Mouse (Mus musculus): ENCODE results near the gene Pomgnt2. TPM values are rescaled to one million over a fixed set of nuclear protein-coding genes. Genes with fewer than 3 reads are reported as not detected.

Gene Pomgnt2
- total RNA-seq, 2 experiments from 2014 or later: 2.2 to 3.8 TPM

- no peak for ATAC-seq (replicated peaks; ENCODE audit: low FRiP score, low TSS enrichment, poor library complexity, severe bottlenecking)
Observed at GRCm38 (mm10) chr9:121981046-121981445, 15.9 kb downstream of the Pomgnt2 start.

GRCm38 (mm10) chr9:121975321-121975720 lies 21.6 kb downstream of the Pomgnt2 start:
- ATAC-seq (replicated peaks; ENCODE audit: low FRiP score, low TSS enrichment, poor library complexity, severe bottlenecking): no peak

- no peak for ATAC-seq (replicated peaks; ENCODE audit: low FRiP score, low TSS enrichment, poor library complexity, severe bottlenecking)
Observed at GRCm38 (mm10) chr9:121974141-121974986, 22.5 kb downstream of the Pomgnt2 start.

- no peak for ATAC-seq (replicated peaks; ENCODE audit: low FRiP score, low TSS enrichment, poor library complexity, severe bottlenecking)
Observed at GRCm38 (mm10) chr9:121973207-121973606, 23.7 kb downstream of the Pomgnt2 start.

GRCm38 (mm10) chr9:121969841-121970381 lies 27.0 kb downstream of the Pomgnt2 start:
- ATAC-seq (replicated peaks; ENCODE audit: low FRiP score, low TSS enrichment, poor library complexity, severe bottlenecking): no peak

GRCm38 (mm10) chr9:121968258-121968657 lies 28.7 kb downstream of the Pomgnt2 start:
- peak; percentile 48 for ATAC-seq (replicated peaks; ENCODE audit: low FRiP score, low TSS enrichment, poor library complexity, severe bottlenecking)

GRCm38 (mm10) chr9:121964941-121965340 lies 32.0 kb downstream of the Pomgnt2 start:
- ATAC-seq (replicated peaks; ENCODE audit: low FRiP score, low TSS enrichment, poor library complexity, severe bottlenecking): no peak

GRCm38 (mm10) chr9:121959966-121960635 lies 36.8 kb downstream of the Pomgnt2 start:
- ATAC-seq (replicated peaks; ENCODE audit: low FRiP score, low TSS enrichment, poor library complexity, severe bottlenecking): no peak

GRCm38 (mm10) chr9:121952596-121952995 lies 44.3 kb downstream of the Pomgnt2 start:
- no peak for ATAC-seq (replicated peaks; ENCODE audit: low FRiP score, low TSS enrichment, poor library complexity, severe bottlenecking)

- ATAC-seq (replicated peaks; ENCODE audit: low FRiP score, low TSS enrichment, poor library complexity, severe bottlenecking): no peak
Observed at GRCm38 (mm10) chr9:121951114-121951423, 45.8 kb downstream of the Pomgnt2 start.

- ATAC-seq (replicated peaks; ENCODE audit: low FRiP score, low TSS enrichment, poor library complexity, severe bottlenecking): peak; percentile 50; the same call in 1 of the 2 replicates
Observed at GRCm38 (mm10) chr9:121950418-121951113, 46.3 kb downstream of the Pomgnt2 start, which contains the start of gene Fam198a. Fam198a (plus strand) TSS chr9:121950988.

- no peak for ATAC-seq (replicated peaks; ENCODE audit: low FRiP score, low TSS enrichment, poor library complexity, severe bottlenecking)
Observed at GRCm38 (mm10) chr9:121948431-121948830, 48.5 kb downstream of the Pomgnt2 start.

GRCm38 (mm10) chr9:121947784-121948183 lies 49.1 kb downstream of the Pomgnt2 start:
- no peak for ATAC-seq (replicated peaks; ENCODE audit: low FRiP score, low TSS enrichment, poor library complexity, severe bottlenecking)

GRCm38 (mm10) chr9:121943628-121944027 lies 53.3 kb downstream of the Pomgnt2 start:
- ATAC-seq (replicated peaks; ENCODE audit: low FRiP score, low TSS enrichment, poor library complexity, severe bottlenecking): no peak

GRCm38 (mm10) chr9:121943005-121943404 lies 53.9 kb downstream of the Pomgnt2 start:
- ATAC-seq (replicated peaks; ENCODE audit: low FRiP score, low TSS enrichment, poor library complexity, severe bottlenecking): no peak

- ATAC-seq (replicated peaks; ENCODE audit: low FRiP score, low TSS enrichment, poor library complexity, severe bottlenecking): peak; percentile 83
Observed at GRCm38 (mm10) chr9:121937944-121938355, 59.0 kb downstream of the Pomgnt2 start.

- 0 out of 2 replicates have a peak, but pooled peaks have one; percentile 33 for ATAC-seq (replicated peaks; ENCODE audit: low FRiP score, low TSS enrichment, poor library complexity, severe bottlenecking)
Observed at GRCm38 (mm10) chr9:121937451-121937864, 59.5 kb downstream of the Pomgnt2 start.

GRCm38 (mm10) chr9:121936952-121937351 lies 60.0 kb downstream of the Pomgnt2 start:
- ATAC-seq (replicated peaks; ENCODE audit: low FRiP score, low TSS enrichment, poor library complexity, severe bottlenecking): no peak

GRCm38 (mm10) chr9:121934856-121935255 lies 62.1 kb downstream of the Pomgnt2 start:
- ATAC-seq (replicated peaks; ENCODE audit: low FRiP score, low TSS enrichment, poor library complexity, severe bottlenecking): no peak

All from megakaryocyte-erythroid progenitor cell, adult 5-6 weeks (primary cell).